Mouse (Mus musculus): ENCODE data around the gene Fam131b.

Fam131b gene

DNA sequence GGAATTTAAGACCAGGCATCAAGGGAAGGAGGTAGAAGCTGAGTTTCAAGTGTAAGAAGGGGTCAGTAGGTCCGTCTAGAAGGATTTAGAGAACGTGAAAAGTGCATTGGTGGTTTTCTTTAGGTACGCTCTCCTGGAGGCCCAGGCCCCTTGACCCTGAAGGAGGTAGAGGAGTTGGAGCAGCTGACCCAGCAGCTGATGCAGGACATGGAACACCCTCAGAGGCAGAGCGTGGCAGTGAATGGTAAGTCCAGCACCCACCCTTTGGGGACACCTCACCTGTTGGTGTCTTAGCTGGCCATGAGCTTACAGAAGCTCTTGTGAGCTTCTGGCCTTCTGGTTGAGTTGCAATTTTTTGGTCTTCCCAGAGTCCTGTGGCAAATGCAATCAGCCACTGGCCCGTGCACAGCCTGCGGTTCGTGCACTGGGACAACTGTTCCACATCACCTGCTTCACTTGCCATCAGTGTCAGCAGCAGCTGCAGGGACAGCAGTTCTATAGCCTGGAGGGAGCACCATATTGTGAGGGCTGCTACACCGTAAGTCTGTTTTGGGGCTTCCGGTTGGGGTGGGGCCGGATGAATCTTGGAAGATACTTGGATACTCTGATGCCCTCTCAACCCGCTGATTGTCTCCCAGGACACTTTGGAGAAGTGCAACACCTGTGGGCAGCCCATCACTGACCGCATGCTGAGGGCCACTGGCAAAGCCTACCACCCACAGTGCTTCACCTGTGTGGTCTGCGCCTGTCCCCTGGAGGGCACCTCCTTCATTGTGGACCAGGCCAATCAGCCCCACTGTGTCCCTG lies 31.6 kb upstream of the Fam131b start:
- DNase-seq (ENCODE audit: extremely low read depth, insufficient read length, low spot score) = no peak

DNA sequence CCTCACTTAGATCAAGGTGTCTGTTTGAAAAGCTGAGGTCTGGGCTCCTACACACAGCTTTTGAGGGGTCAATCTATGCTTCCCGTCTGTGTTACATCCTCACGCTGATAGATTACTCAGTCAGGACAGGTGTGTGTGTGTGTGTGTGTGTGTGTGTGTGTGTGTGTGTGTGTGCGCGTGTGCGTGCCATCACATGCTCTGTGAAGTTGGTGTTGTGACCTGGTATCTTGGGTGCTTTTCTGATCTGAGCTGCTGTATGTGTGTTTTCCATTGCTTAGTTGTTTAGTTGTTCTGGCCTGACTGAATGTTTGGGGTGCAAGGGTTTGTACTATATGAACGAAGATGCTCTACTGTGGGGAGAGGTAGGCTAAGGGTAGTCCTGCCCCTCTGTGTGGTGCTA lies 30.9 kb upstream of the Fam131b start:
- no peak for DNase-seq (ENCODE audit: extremely low read depth, insufficient read length, low spot score)

DNA sequence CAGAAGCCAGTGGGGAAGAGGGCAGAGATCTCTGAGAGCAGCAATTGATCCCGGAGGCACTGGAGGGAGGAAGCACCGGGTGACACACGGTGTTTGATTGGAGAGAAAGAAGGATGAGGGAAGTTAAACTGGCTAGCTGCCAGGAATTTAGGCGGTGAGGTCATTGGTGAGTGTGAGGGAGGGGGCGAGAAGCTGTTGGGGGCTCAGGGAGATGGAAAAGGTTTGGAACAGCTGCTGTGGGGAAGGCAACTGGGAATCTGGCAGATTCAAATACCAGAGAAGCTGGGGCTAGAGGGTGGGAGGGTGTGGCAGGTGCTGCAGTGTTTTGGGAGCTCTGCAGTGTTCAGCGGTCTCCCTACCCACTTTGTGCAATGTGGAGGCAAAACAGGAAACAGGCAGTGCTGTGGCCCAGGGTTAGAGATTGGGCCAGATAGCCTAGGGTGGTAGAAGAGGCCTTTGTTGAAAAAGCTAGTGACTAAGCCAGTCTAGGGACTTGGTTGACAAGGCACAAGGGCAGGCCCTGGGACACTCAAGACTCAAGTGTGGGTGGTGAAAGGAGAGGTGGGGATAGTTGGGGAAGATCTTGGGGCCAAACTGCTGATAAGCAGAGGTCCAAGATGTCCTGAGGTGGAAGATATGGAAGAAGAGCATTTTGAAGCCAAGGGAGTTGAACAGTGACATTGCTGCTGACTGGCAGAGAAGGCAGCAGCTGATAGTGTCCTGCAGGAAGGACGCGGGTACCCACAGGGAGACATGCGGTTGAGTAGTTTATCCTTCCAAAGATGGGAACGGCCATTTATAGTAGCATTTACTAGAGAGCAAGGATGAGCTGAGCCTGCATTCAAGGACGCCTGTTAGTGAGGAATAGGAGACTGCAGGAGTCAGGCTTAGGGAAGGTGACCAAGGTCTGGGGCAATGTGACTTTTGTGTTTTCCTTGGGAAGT lies 29.9 kb upstream of the Fam131b start:
- DNase-seq (ENCODE audit: extremely low read depth, insufficient read length, low spot score) = no peak

DNA sequence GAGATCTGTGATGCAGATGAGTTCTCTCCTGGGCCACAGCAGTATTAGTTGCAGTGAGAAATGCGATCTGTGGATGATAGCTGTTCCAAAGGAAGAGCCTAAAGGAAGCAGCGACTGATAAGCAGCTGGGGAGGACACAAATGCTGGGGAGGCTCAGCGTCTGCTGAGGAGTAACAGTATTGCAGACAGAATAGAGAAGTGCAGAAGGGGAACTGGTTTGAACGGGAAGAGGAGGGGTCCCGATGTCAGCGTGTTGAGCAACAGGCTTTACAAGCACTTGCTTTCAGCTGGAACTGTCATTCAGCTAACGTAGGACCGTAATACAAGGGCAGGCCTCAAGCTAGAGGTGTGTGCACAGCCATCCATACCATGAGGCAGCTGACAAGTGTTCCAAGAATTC lies 28.7 kb upstream of the Fam131b start:
- no peak for DNase-seq (ENCODE audit: extremely low read depth, insufficient read length, low spot score)

DNA sequence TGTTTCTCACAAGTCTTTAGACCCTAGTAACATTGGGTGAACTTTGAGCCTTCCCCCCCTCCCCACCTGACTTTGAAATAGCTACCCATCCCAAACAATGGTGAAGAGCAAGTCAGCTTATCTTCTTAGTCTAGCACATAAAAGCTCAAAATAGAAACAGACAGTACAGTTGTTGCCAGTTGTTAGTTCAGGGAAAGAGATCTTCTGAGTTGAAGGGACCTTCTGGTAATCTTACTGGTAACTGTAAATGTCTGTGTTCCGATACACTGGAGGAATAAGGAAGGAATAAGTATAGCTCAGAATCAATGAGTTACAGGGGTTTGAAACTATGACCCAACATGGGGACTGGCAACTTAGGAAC lies 28.0 kb upstream of the Fam131b start:
- DNase-seq (ENCODE audit: extremely low read depth, insufficient read length, low spot score) = no peak

DNA sequence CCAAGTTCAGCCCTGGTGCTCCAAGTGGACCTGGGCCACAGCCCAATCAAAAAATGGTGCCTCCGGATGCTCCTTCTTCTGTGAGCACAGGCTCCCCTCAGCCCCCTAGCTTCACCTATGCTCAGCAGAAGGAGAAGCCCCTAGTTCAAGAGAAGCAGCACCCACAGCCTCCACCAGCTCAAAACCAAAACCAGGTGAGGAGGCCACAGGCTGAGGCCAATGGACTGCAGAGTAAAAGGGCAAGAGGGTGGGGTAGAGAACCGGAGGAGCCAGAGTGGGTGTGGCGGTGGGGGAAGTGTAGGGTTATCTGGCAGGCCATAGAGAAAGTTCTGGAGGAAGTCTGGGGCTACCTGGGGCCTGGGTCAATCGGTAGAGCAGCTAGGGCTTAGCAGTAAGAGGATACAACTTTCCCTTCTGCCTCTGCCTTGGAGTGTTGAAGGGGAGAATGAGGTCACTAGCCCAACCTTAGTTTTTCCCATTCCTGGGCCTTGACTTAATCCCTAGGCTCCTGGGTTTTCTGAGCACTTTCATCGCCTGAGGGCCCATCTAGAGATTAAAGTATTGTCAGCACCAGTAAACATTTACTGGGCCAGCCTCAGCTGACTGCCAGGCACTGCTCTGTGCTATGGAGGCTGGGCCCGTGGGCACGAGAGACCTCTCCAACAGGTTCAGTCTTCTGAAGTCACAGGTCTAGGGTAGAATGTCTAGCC lies 27.5 kb upstream of the Fam131b start:
- DNase-seq (ENCODE audit: extremely low read depth, insufficient read length, low spot score) = no peak

DNA sequence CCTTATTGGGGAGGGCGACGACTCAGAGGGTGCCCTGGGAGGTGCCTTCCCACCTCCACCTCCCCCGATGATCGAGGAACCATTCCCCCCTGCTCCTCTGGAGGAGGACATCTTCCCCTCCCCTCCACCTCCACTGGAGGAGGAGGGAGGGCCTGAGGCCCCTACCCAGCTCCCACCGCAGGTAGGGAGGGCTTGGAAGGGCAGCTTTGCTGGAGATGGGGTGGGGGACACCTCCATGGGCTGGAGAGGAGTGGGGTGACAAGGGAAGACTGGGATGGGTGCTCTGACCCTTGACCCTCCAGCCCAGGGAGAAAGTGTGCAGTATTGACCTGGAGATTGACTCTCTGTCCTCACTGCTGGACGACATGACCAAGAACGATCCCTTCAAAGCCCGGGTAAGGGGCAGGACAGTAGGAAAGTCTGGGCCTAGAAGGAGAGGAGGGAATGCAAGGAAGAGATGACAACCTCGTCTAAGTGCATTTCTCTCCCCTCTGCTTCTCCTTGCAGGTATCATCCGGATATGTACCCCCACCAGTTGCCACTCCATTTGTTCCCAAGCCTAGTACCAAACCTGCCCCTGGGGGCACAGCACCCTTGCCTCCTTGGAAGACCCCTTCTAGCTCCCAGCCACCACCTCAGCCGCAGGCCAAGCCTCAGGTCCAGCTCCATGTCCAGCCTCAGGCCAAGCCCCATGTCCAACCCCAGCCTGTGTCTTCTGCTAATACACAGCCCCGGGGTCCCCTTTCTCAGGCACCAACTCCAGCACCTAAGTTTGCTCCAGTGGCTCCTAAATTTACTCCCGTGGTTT lies 26.7 kb upstream of the Fam131b start:
- DNase-seq (ENCODE audit: extremely low read depth, insufficient read length, low spot score) = no peak

GRCm38 (mm10) chr6:42350021-42350967 lies 25.9 kb upstream of the Fam131b start:
- peak; percentile 76 for DNase-seq (ENCODE audit: extremely low read depth, insufficient read length, low spot score)

DNA sequence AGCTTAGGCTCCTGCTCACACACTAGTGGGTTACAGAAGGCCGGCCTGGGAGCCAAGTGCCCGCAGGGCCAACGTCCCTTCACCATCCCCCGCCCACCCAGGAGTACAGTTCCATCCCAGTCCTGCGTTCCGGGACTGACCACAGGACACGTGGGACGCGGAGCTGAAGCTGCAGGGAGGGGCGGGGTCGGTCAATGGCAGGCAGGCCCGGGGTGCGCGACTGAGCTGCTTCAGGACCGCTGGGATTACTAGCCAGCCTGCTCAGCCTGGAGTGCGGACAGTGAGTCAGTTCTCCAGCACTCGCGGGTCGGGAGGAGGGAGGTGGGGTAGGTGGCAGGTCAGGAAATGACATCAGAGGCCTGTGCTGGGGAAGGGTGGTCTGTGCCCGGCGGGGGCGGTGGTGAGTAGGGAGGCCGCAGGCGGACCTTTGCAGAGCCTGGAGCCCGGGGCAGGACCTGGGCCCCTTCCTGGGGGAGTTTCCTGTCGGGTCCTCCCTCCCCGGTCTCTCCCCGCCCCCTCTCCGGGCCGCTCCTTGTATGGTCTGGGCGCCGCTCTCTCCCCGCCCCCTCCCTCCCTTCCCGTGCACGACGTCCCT lies 25.1 kb upstream of the Fam131b start, which contains the start of gene Zyx:
Gene Zyx (plus strand): TSS at position 205 of the 595 bp plus-strand sequence.
- peak; percentile 98 for DNase-seq (ENCODE audit: extremely low read depth, insufficient read length, low spot score)

GRCm38 (mm10) chr6:42349006-42349425 lies 24.6 kb upstream of the Fam131b start:
- DNase-seq (ENCODE audit: extremely low read depth, insufficient read length, low spot score) = no peak

DNA sequence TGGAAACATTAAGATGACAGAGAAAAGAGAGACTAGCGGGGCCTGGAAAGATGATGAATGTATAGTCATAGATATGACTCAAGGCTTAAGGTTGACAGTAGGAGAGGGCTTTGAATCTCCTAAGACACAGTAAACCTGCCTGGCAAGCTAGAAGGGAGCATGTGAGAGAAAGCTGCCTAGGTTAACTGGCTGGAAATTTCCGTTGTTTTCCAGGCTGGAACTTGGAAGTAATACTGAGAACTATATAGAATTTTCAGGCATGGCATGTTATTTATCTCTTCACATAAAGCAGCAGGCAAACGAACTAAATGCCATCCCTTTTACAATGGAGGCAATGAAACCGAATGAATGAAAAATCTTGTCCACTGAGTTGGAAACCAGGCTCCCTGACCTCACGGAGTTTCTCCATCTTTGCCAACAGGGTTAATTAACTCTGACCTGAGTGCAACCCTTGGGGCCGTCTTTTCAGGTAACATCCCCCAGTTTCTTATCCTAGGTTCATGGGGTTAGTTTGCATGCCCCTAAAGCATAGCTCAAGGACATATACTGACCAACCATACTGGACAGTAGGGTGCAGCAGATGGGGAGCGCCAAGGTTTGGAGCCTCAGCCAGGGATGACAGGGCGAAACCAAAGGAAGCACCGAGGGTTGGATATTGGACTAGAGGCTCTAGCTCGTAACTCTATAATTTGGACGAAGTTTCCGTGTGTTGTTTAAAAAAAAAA lies 24.0 kb upstream of the Fam131b start:
- DNase-seq (ENCODE audit: extremely low read depth, insufficient read length, low spot score) = no peak

DNA sequence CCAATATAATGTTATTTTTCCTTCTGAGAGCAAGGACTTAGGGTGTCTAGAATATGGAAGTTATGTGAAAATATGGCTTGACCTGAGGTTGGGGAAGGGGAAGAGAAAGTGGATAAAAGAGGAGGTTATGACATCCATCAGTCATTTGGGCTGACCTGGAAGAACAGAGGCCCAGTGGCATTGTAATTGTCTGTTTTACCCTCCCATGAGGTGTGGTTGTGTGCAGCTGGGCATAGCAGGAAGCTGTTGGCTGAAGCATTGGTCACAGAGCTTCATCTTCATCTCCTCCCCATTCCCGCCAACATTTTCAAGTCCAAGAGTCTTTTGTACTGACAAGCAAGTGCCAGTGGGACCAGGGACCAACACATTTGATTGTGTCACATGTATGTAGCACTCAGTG lies 19.8 kb upstream of the Fam131b start:
- DNase-seq (ENCODE audit: extremely low read depth, insufficient read length, low spot score) = no peak

- DNase-seq (ENCODE audit: extremely low read depth, insufficient read length, low spot score) = no peak
Observed at GRCm38 (mm10) chr6:42343361-42344120, 19.1 kb upstream of the Fam131b start.

DNA sequence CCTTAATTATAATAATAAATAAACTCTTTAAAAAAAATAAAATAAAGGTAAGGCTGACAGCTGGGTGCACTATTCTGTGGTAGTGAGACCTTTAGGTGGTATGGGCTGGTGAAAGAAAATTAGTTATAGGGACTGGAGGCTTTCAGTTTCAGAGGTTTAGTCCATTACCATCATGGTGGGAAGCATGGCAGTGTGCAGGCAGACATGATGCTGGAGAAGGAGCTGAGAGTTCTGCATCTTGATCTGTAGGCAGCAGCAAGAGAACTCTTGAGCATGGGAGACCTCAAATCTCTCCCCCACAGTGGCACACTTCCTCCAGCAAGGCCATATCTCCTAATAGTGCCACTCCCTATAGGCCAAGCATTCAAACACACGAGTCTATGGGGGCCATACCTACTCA lies 17.7 kb upstream of the Fam131b start:
- no peak for DNase-seq (ENCODE audit: extremely low read depth, insufficient read length, low spot score)

DNA sequence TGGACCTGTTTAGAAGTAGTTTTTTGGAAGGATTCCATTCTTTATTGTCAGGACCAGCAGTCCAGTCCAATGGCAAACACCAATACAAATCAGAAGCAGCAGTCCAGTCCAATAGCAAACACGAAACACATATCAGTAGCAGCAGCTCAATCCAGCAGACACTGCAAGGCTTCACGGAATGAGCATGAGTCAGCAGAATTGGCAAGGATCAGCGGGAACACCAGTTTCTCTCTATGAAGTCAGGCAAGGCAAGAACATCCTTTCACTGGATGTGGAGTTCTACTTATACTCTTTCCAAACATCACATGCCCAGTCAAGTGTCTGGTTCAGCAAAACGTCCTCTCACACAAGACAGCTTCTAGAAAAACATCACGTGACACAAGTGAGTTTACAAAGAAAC lies 15.5 kb upstream of the Fam131b start:
- DNase-seq (ENCODE audit: extremely low read depth, insufficient read length, low spot score) = peak; percentile 35

DNA sequence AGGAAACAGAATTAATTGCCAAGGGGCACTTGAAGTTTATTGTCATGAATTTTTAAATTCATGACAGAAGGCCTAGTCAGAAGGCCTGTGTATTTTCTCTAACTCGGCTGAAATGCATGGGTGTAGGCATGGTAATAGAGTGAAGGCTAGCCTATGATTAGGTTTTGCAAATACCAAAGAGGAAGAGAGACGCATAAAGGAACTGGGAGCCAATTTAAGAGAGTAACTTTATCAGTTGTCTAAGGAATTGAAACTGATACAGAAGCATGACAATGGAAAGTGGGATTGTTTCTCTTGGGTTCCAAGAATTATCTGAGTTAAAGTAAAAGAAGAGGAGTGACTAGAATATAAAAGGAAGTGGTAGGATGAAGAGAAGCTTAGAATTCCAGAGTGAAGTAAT lies 14.7 kb upstream of the Fam131b start:
- DNase-seq (ENCODE audit: extremely low read depth, insufficient read length, low spot score) = no peak

- DNase-seq (ENCODE audit: extremely low read depth, insufficient read length, low spot score) = no peak
Observed at GRCm38 (mm10) chr6:42330946-42331345, 6.5 kb upstream of the Fam131b start.

Measured in 3134 (cell line).